Mouse (Mus musculus): ENCODE results near the gene Gm47959.
A peak's percentile ranks its signal among the peaks of the same experiment; 100 is the strongest.

Gene Gm47959

DNA sequence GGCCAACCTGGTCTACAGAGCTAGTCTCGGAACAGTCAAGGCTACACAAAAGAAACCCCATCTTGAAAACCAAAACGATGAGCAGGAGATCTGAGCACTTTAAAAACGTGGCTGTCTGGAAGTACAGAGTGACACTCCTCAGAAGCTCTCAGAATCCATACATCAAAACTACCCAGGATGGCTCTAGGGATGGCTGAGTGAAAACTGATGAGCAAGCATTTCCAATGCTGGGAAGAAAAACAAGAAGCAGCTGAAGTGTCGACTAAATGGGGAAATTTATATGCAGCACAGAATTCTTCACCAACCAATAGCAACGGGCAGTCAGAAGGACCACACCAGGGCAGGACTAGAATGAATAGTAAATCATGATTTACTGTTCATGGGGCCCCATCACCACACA lies 34.2 kb downstream of the Gm47959 start:
- no peak for DNase-seq

DNA sequence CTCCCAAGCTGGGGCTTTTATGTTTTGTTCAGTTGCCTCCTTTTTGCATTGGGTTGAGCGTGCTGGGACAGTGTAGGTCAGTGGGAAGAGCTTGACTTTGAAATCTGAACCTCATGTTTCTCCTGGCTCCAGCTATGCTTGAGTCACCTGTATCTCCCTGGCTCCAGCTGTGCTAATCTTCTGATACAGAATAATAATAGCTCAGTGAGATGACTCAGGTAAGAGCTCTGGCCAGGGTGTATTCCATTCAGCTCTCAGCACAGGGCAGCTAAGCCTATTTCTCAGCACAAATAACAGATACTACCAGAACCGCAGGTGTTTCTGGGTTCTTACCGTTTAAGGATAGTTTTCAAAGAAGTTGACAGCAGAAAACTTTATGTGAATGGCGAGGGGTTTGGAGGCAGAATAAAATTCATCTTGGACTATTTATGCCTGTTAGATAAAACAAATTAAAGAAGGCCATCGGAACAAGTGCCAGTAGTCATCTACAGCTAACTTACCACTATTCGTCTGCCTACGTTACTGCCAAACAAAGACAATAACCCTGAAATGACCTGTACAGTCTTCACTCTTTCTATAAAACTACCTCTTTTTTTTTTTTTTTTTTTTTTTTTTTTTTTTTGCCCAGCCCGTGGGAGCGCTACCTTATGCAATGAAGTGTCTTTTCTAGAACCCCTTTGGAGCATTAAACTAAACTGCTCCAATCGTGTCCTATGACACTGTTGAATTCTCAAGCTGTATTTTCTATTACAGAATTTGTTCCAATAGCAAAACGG lies 36.7 kb downstream of the Gm47959 start:
- no peak for DNase-seq

DNA sequence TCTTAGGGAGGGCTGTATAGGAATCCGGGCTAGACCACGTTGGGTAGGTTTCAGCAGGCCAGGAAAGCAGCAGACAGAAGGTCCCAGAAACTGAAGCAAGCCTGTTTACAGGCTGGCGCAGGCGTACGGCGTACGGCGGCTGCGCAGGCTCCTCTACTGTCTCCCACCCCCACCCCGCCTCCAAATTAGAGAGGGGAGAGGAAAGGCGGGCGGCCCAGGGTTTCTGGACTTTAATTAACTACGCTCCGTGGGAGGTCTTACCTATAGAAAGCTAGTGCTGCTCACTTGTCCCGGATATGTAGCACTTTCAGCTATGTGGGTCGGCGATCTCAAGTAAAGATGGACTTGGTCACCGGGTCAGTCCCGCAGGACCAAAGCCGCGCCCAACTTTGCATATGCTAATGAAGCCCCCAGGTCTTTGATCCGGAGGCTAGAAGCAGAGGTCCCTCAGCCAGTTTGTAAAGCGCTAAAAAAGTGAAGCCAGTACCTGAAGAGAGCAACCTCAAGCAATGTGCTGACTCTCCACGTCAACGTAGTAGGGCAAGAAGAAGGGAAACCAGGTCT lies 37.8 kb downstream of the Gm47959 start, which contains the start of gene Slc19a3:
Gene Slc19a3 (minus strand): TSS at position 340 of the 564 bp plus-strand sequence.
- DNase-seq = peak; percentile 62

DNA sequence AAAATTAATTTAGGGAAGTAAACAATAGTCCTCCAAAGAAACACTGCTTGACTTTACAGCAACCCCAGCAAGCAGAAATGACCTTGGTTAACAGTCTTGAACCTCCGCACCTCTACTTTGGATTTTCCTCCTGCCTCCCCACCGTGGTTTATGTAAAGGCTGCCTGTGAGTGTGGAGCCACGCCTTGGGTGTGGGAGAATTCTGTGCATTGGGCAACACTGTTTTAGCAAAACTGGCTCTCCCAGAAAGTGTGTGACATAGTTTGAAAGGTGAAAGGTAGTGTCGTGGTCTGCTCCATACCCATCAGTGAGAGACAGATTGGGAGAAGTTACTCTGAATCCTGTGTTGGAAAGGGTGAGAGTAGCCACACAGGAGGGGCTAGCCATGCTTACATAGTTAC lies 38.7 kb downstream of the Gm47959 start:
- DNase-seq = no peak

DNA sequence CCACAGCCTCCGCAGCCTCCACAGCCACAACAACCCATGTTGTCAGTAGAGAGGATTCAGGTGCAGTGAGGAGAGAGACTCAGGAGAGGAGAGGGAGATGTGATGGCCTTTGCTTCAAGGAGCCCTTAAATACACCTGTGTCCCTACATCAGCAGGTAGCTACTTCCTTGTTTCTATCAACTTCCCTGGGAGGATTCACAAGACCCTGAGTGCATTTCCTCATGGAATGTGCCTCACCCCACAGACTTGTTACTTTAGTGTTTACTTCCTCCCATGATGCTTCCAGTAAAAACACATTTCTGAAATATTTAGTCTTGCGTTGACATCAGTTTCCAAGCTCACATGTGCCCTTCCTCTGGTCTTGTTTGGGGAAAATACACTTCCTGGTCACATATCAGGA lies 42.0 kb downstream of the Gm47959 start, which contains the start of gene Krtap28-10:
Gene Krtap28-10 (minus strand): TSS at position 101 of the 400 bp plus-strand sequence.
- DNase-seq = no peak

DNA sequence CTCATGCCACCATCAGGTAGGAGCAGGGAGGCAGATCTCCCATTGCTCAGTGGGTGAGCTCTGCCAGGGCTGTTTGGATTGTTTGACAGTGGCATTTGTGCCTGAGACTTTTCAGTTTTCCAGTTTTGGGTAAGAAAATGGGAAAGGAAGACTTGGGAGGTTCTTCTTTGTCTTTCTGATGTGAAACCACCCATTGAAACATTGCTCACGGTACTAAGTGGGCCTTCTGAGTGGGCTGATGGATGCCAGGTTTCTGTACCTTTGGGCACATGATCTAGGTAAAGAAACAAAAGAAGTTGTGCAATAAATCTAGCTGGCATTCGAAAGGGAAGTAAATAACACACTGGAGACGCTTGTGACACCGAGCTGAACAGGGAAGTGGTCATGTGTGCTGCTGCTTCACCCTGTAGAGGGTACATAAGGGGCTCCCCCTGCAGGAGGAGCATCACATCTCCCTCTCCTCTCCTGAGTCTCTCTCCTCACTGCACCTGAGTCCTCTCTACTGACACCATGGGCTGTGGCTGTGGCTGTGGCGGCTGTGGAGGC lies 44.6 kb downstream of the Gm47959 start, which contains the start of gene Gm47969:
Gene Gm47969 (plus strand): TSS at position 51 of the 546 bp plus-strand sequence.
- DNase-seq = no peak
